Mouse (Mus musculus): ENCODE data around the gene 4930404N11Rik. TPM values are rescaled to one million over a fixed set of nuclear protein-coding genes. Genes with fewer than 3 reads are reported as not detected.

4930404N11Rik gene
- 3.2 TPM for polyA plus RNA-seq (2017; shearing (Covaris generic))

GRCm38 (mm10) chr10:81365672-81366476 is at the start of gene 4930404N11Rik:
TSS of gene 4930404N11Rik (minus strand) at chr10:81365816.

GRCm38 (mm10) chr10:81392781-81393185 is 27.2 kb upstream of the 4930404N11Rik start, which contains the start of gene Smim24:
TSS of gene Smim24 (plus strand) at chr10:81393051.

GRCm38 (mm10) chr10:81388505-81389055 is 23.0 kb upstream of the 4930404N11Rik start, which contains the start of gene Gm48552:
TSS of gene Gm48552 (plus strand) at chr10:81389005.

GRCm38 (mm10) chr10:81383802-81384604 is 18.4 kb upstream of the 4930404N11Rik start, which contains the start of the genes Dohh and Gm48551:
TSS of gene Dohh (plus strand) at chr10:81384428.
TSS of gene Gm48551 (plus strand) at chr10:81384466.

GRCm38 (mm10) chr10:81377793-81378552 is 12.4 kb upstream of the 4930404N11Rik start, which contains the start of gene Fzr1:
TSS of gene Fzr1 (minus strand) at chr10:81378516.

GRCm38 (mm10) chr10:81356991-81357844 is 8.4 kb downstream of the 4930404N11Rik start, which contains the start of gene Mfsd12:
TSS of gene Mfsd12 (plus strand) at chr10:81357491.

GRCm38 (mm10) chr10:81350351-81351063 is 15.1 kb downstream of the 4930404N11Rik start, which contains the start of gene Hmg20b:
TSS of gene Hmg20b (minus strand) at chr10:81350480.

GRCm38 (mm10) chr10:81342686-81343505 is 22.7 kb downstream of the 4930404N11Rik start, which contains the start of gene Gipc3:
TSS of gene Gipc3 (minus strand) at chr10:81343266.

GRCm38 (mm10) chr10:81328386-81328785 is 37.2 kb downstream of the 4930404N11Rik start, which contains the start of gene Tbxa2r:
TSS of gene Tbxa2r (plus strand) at chr10:81328731.

GRCm38 (mm10) chr10:81320550-81321347 is 44.9 kb downstream of the 4930404N11Rik start, which contains the start of gene Cactin:
TSS of gene Cactin (plus strand) at chr10:81321103.

Other genes starting within 250 kb of the 4930404N11Rik start
- gene Zbtb7a, start 230.6 kb downstream of the 4930404N11Rik start, polyA plus RNA-seq (2017; shearing (Covaris generic)): 79.4 TPM
- 57.9 TPM for gene Pias4, start 197.9 kb downstream of the 4930404N11Rik start, polyA plus RNA-seq (2017; shearing (Covaris generic))
- 670 TPM for gene Eef2, start 189.2 kb downstream of the 4930404N11Rik start, polyA plus RNA-seq (2017; shearing (Covaris generic))
- 96.8 TPM for gene Dapk3, start 182.8 kb downstream of the 4930404N11Rik start, polyA plus RNA-seq (2017; shearing (Covaris generic))
- not detected for gene 4930442H23Rik, start 182.0 kb downstream of the 4930404N11Rik start, polyA plus RNA-seq (2017; shearing (Covaris generic))
- gene Nmrk2, start 163.8 kb downstream of the 4930404N11Rik start, polyA plus RNA-seq (2017; shearing (Covaris generic)): 0.28 TPM
- gene Atcay, start 135.0 kb downstream of the 4930404N11Rik start, polyA plus RNA-seq (2017; shearing (Covaris generic)): 3.4 TPM
- gene Zfr2, start 132.7 kb downstream of the 4930404N11Rik start, polyA plus RNA-seq (2017; shearing (Covaris generic)): 5.4 TPM
- 88.9 TPM for gene Matk, start 112.9 kb downstream of the 4930404N11Rik start, polyA plus RNA-seq (2017; shearing (Covaris generic))
- gene Mrpl54, start 98.9 kb downstream of the 4930404N11Rik start, polyA plus RNA-seq (2017; shearing (Covaris generic)): 106 TPM
- 46.1 TPM for gene Apba3, start 98.9 kb downstream of the 4930404N11Rik start, polyA plus RNA-seq (2017; shearing (Covaris generic))
- gene Tjp3, start 74.2 kb downstream of the 4930404N11Rik start, polyA plus RNA-seq (2017; shearing (Covaris generic)): 17.2 TPM
- gene Pip5k1c, start 72.9 kb downstream of the 4930404N11Rik start, polyA plus RNA-seq (2017; shearing (Covaris generic)): 104 TPM
- 70.5 TPM for gene Cactin, start 44.7 kb downstream of the 4930404N11Rik start, polyA plus RNA-seq (2017; shearing (Covaris generic))
- gene Tbxa2r, start 37.1 kb downstream of the 4930404N11Rik start, polyA plus RNA-seq (2017; shearing (Covaris generic)): 73.4 TPM
- 0.24 TPM for gene Gipc3, start 22.6 kb downstream of the 4930404N11Rik start, polyA plus RNA-seq (2017; shearing (Covaris generic))
- 42.7 TPM for gene Hmg20b, start 15.3 kb downstream of the 4930404N11Rik start, polyA plus RNA-seq (2017; shearing (Covaris generic))
- 6.1 TPM for gene Mfsd12, start 8.3 kb downstream of the 4930404N11Rik start, polyA plus RNA-seq (2017; shearing (Covaris generic))
- gene Fzr1, start 12.7 kb upstream of the 4930404N11Rik start, polyA plus RNA-seq (2017; shearing (Covaris generic)): 65.5 TPM
- gene Dohh, start 18.6 kb upstream of the 4930404N11Rik start, polyA plus RNA-seq (2017; shearing (Covaris generic)): 44.3 TPM
- gene Gm48551, start 18.6 kb upstream of the 4930404N11Rik start, polyA plus RNA-seq (2017; shearing (Covaris generic)): 5.8 TPM
- 0.75 TPM for gene Gm48552, start 23.2 kb upstream of the 4930404N11Rik start, polyA plus RNA-seq (2017; shearing (Covaris generic))
- gene Smim24, start 27.2 kb upstream of the 4930404N11Rik start, polyA plus RNA-seq (2017; shearing (Covaris generic)): 6.1 TPM
- gene Nfic, start 89.8 kb upstream of the 4930404N11Rik start, polyA plus RNA-seq (2017; shearing (Covaris generic)): 21.0 TPM
- gene Celf5, start 116.9 kb upstream of the 4930404N11Rik start, polyA plus RNA-seq (2017; shearing (Covaris generic)): 0.20 TPM
- gene Ncln, start 130.6 kb upstream of the 4930404N11Rik start, polyA plus RNA-seq (2017; shearing (Covaris generic)): 164 TPM
- 90.1 TPM for gene S1pr4, start 134.3 kb upstream of the 4930404N11Rik start, polyA plus RNA-seq (2017; shearing (Covaris generic))
- gene Gna15, start 158.4 kb upstream of the 4930404N11Rik start, polyA plus RNA-seq (2017; shearing (Covaris generic)): 18.1 TPM
- 17.2 TPM for gene Gna11, start 179.4 kb upstream of the 4930404N11Rik start, polyA plus RNA-seq (2017; shearing (Covaris generic))
- gene Aes, start 193.7 kb upstream of the 4930404N11Rik start, polyA plus RNA-seq (2017; shearing (Covaris generic)): 1,254 TPM
- gene Tle2, start 208.7 kb upstream of the 4930404N11Rik start, polyA plus RNA-seq (2017; shearing (Covaris generic)): 2.0 TPM
- 2.0 TPM for gene Tle6, start 235.3 kb upstream of the 4930404N11Rik start, polyA plus RNA-seq (2017; shearing (Covaris generic))
- 2.8 TPM for gene BC025920, start 240.5 kb upstream of the 4930404N11Rik start, polyA plus RNA-seq (2017; shearing (Covaris generic))

Data from CD4-positive, CD25-positive, alpha-beta regulatory T cell (primary cell).